Mouse (Mus musculus) heart, postnatal 0 days (tissue): ENCODE results near the gene Tbx15.

Experiments used
- CTCF ChIP-seq: IDR thresholded peaks from 2 replicates; pipeline ENCODE4 v1.5.1; 2016; ENCODE audit warnings: antibody characterized with exemption, control low read depth, low read depth
- EP300 ChIP-seq: IDR thresholded peaks from 2 replicates; pipeline ENCODE4 v1.6.1; 2016; ENCODE audit warnings: antibody characterized with exemption, low read depth

GRCm38 (mm10) chr3:99266752-99267303 is 26.6 kb downstream of the Tbx15 start:
- TF ChIP-seq CTCF (no peak), EP300 (no peak)
